Mouse (Mus musculus): ENCODE data around the gene Olfr10. TPM values are rescaled to one million over a fixed set of nuclear protein-coding genes. Genes with fewer than 3 reads are reported as not detected.
"Not testable (repeated sequence)": the region's sequence is repeated elsewhere in the genome, so short reads cannot be mapped to it uniquely, and the experiment has no call there.

Olfr10 gene
- polyA plus RNA-seq, 1 experiment, result not detected

DNA sequence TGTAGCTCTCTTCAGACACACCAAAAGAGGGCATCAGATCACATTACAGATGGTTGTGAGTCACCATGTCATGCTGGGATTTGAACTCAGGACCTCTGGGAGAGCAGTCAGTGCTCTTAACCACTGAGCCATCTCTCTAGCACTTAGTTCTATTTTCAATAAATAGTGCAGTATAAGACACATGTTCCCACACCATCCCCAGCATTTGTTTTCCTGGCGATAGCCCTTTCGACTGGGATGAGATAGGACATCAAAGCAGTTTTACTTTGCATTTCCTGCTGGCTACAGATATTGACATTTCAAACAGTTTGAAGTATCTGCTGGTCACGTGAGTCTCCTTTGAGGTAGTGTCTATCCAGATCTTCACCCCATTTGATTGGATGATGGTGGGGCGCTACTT, 34.2 kb upstream of the Olfr10 start:
- H3K27ac ChIP-seq (ENCODE audit: control insufficient read depth, insufficient read depth, low read depth, low read length), result no peak overlapping the region
- H3K36me3 ChIP-seq (ENCODE audit: control insufficient read depth, insufficient read depth, low read length), result no peaks in the 10 kb centered on the region
- TF ChIP-seq CTCF (IDR thresholded peaks at IDR 0.05; ENCODE audit: control insufficient read depth, insufficient read depth, insufficient replicate concordance, low read depth, low read length) (no peak), POLR2A (IDR thresholded peaks at IDR 0.05; ENCODE audit: control insufficient read depth, low read depth, low read length) (no peak)
- H3K27me3 ChIP-seq (ENCODE audit: control insufficient read depth, insufficient read depth, low read length), result no peaks in the 10 kb centered on the region
- H3K4me1 ChIP-seq (ENCODE audit: control insufficient read depth, insufficient read depth, low read length), result peaks cover 2% of the 10 kb centered on the region; the same call in 1 of the 2 replicates
- no peak overlapping the region for H3K4me3 ChIP-seq (ENCODE audit: control insufficient read depth, low read depth, low read length)

DNA sequence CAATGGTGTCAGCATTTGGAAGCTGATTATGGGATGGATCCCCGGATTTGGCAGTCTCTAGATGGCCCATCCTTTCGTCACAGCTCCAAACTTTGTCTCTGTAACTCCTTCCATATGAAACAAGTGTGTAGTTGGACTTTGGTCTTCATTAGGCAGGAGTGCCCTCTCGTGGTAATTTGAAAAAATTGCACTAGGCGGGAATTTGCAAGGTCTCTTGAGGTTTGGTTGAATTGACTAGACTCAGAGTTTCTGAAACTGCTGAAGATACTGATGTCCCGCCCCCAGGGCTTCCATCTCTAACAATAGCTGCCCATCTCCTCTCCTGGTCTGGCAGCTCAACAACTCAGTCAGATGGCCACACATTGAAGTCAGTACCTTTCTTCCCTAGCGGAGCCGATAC, 33.2 kb upstream of the Olfr10 start:
- H3K27me3 ChIP-seq (ENCODE audit: control insufficient read depth, insufficient read depth, low read length), result no peaks in the 10 kb centered on the region
- TF ChIP-seq POLR2A (IDR thresholded peaks at IDR 0.05; ENCODE audit: control insufficient read depth, low read depth, low read length) (no peak), CTCF (IDR thresholded peaks at IDR 0.05; ENCODE audit: control insufficient read depth, insufficient read depth, insufficient replicate concordance, low read depth, low read length) (no peak)
- no peak overlapping the region for H3K27ac ChIP-seq (ENCODE audit: control insufficient read depth, insufficient read depth, low read depth, low read length)

DNA sequence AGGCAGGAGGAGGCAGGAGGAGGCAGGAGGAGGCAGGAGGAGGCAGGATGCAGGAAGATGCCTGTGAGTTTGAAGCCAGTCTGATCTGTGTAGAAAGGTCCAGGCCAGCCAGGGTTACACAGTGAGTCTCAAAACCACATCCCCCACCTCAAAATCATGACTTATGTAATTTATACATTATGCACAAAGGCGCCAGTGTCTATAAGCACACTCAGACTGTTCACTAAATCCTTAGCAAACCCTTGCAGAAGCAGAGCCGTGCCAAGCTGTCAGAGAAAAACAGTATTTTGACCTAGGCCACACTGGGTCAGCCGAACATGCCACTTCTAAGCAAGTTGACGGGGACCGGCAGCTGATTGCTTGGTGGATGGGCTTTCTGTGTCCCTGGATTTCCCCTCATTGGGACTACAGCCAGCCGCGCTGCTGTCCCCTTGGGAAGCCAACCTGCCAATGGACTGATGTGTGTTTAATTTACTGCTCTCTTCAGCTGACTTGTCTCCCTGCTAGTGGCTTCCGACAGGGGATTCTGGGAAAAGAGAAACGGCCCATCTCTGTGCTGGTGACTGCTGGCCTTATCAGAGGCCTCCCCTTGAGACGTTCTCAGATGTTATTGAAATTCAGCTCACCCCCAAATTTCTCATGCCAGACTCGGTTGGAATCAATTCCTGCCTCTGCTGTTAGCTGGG, 30.6 kb upstream of the Olfr10 start:
- H3K36me3 ChIP-seq (ENCODE audit: control insufficient read depth, insufficient read depth, low read length), result no peaks in the 10 kb centered on the region
- H3K27me3 ChIP-seq (ENCODE audit: control insufficient read depth, insufficient read depth, low read length), result no peaks in the 10 kb centered on the region
- no peak overlapping the region for H3K27ac ChIP-seq (ENCODE audit: control insufficient read depth, insufficient read depth, low read depth, low read length)
- no peaks in the 10 kb centered on the region for H3K4me1 ChIP-seq (ENCODE audit: control insufficient read depth, insufficient read depth, low read length)
- no peak overlapping the region for H3K4me3 ChIP-seq (ENCODE audit: control insufficient read depth, low read depth, low read length)
- TF ChIP-seq CTCF (IDR thresholded peaks at IDR 0.05; ENCODE audit: control insufficient read depth, insufficient read depth, insufficient replicate concordance, low read depth, low read length), result no peak
- TF ChIP-seq POLR2A (IDR thresholded peaks at IDR 0.05; ENCODE audit: control insufficient read depth, low read depth, low read length), result no peak

More for the DNA sequence above, 33.2 kb upstream of the Olfr10 start:
- H3K36me3 ChIP-seq (ENCODE audit: control insufficient read depth, insufficient read depth, low read length), result no peaks in the 10 kb centered on the region
- 0 out of 2 replicates have a peak, but pooled peaks cover 2% of the 10 kb centered on the region for H3K4me1 ChIP-seq (ENCODE audit: control insufficient read depth, insufficient read depth, low read length)
- no peak overlapping the region for H3K4me3 ChIP-seq (ENCODE audit: control insufficient read depth, low read depth, low read length)

DNA sequence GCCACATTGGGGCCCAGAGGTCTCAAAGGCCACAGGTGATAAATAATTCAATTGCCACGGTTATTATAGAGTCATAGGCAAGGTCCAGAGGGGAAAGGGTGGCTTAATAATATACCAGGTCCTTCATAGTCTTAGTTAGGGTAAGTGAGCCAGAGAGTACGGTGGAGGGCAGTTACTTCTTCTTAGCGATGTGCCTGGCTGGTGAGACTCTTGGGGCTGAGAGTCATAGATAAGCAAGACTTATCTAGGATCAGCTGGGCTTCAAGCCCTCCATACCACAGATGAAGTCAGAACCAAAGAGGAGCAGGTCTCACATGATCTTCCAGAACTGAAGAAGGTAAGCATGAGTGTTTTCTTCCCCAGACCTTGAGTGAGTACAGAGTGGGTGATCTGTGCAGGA, 26.3 kb upstream of the Olfr10 start, which contains the start of gene Olfr1393:
Gene Olfr1393, plus strand, starts transcription at position 83 of the 400 bp plus-strand sequence.
- TF ChIP-seq CTCF (IDR thresholded peaks at IDR 0.05; ENCODE audit: control insufficient read depth, insufficient read depth, insufficient replicate concordance, low read depth, low read length) (no peak), POLR2A (IDR thresholded peaks at IDR 0.05; ENCODE audit: control insufficient read depth, low read depth, low read length) (no peak)
- H3K4me3 ChIP-seq (ENCODE audit: control insufficient read depth, low read depth, low read length), result no peak within 1 kb of the TSS
- no peaks in the 10 kb centered on the region for H3K36me3 ChIP-seq (ENCODE audit: control insufficient read depth, insufficient read depth, low read length)
- no peaks in the 10 kb centered on the region for H3K27me3 ChIP-seq (ENCODE audit: control insufficient read depth, insufficient read depth, low read length)
- H3K4me1 ChIP-seq (ENCODE audit: control insufficient read depth, insufficient read depth, low read length), result no peaks in the 10 kb centered on the region
- H3K27ac ChIP-seq (ENCODE audit: control insufficient read depth, insufficient read depth, low read depth, low read length), result no peak within 1 kb of the TSS

GRCm38 (mm10) chr11:49284982-49285381, 19.6 kb upstream of the Olfr10 start, which contains the start of gene Olfr1392:
Gene Olfr1392 (plus strand): TSS chr11:49285282.
- H3K27me3 ChIP-seq (ENCODE audit: control insufficient read depth, insufficient read depth, low read length); H3K27ac ChIP-seq (ENCODE audit: control insufficient read depth, insufficient read depth, low read depth, low read length); H3K4me1 ChIP-seq (ENCODE audit: control insufficient read depth, insufficient read depth, low read length); H3K4me3 ChIP-seq (ENCODE audit: control insufficient read depth, low read depth, low read length); H3K36me3 ChIP-seq (ENCODE audit: control insufficient read depth, insufficient read depth, low read length): not testable (repeated sequence)

DNA sequence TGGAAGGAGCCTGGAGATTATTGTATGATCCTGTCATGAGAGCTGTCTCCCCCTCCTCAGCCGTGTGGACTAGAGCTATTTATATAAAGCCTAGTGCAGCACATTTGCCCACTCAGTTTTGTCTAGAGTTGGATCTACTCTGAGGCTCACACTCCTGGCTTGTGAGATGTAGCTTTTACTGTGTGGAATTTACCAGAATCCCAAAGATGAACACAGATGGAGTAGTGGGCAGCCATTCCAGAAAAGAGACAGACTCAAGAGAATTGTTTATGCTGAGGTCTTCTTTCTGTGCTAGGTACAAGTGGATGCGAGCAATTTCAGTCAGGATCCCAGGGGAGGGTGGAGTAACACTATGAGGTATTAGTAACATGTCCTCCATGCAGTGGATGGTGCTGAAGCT, 17.3 kb upstream of the Olfr10 start:
- H3K27me3 ChIP-seq (ENCODE audit: control insufficient read depth, insufficient read depth, low read length), result no peaks in the 10 kb centered on the region
- H3K36me3 ChIP-seq (ENCODE audit: control insufficient read depth, insufficient read depth, low read length), result no peaks in the 10 kb centered on the region
- no peak overlapping the region for H3K27ac ChIP-seq (ENCODE audit: control insufficient read depth, insufficient read depth, low read depth, low read length)
- TF ChIP-seq CTCF (IDR thresholded peaks at IDR 0.05; ENCODE audit: control insufficient read depth, insufficient read depth, insufficient replicate concordance, low read depth, low read length) (no peak), POLR2A (IDR thresholded peaks at IDR 0.05; ENCODE audit: control insufficient read depth, low read depth, low read length) (no peak)
- H3K4me1 ChIP-seq (ENCODE audit: control insufficient read depth, insufficient read depth, low read length), result no peaks in the 10 kb centered on the region
- no peak overlapping the region for H3K4me3 ChIP-seq (ENCODE audit: control insufficient read depth, low read depth, low read length)

GRCm38 (mm10) chr11:49292777-49293176, 11.8 kb upstream of the Olfr10 start:
- no peaks in the 10 kb centered on the region for H3K27me3 ChIP-seq (ENCODE audit: control insufficient read depth, insufficient read depth, low read length)
- no peaks in the 10 kb centered on the region for H3K36me3 ChIP-seq (ENCODE audit: control insufficient read depth, insufficient read depth, low read length)
- H3K4me1 ChIP-seq (ENCODE audit: control insufficient read depth, insufficient read depth, low read length), result no peaks in the 10 kb centered on the region
- H3K27ac ChIP-seq (ENCODE audit: control insufficient read depth, insufficient read depth, low read depth, low read length), result no peak overlapping the region
- TF ChIP-seq POLR2A (IDR thresholded peaks at IDR 0.05; ENCODE audit: control insufficient read depth, low read depth, low read length) (no peak), CTCF (IDR thresholded peaks at IDR 0.05; ENCODE audit: control insufficient read depth, insufficient read depth, insufficient replicate concordance, low read depth, low read length) (no peak)
- H3K4me3 ChIP-seq (ENCODE audit: control insufficient read depth, low read depth, low read length), result no peak overlapping the region

DNA sequence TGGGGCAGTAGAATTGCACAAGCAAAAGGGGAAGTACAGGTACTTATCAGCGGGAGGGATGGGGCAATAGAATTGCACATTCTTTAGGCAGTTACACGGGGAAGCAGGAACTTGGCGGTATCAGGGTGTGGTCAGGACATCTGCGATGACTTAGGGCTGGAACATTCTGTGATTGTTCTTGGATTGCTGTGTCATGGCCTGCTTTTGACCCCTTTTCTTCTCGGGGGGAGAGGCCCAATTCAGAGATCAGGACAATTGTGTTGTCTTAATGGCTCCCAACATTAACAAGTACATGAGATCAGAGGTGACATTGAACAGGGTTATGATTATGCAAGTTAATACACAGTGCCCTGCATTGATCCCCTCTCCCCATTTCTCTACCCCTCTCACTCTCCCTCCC, 4.0 kb downstream of the Olfr10 start:
- not testable (repeated sequence) for H3K4me1 ChIP-seq (ENCODE audit: control insufficient read depth, insufficient read depth, low read length)

More for the DNA sequence above, 4.0 kb downstream of the Olfr10 start:
- H3K27me3 ChIP-seq (ENCODE audit: control insufficient read depth, insufficient read depth, low read length); H3K36me3 ChIP-seq (ENCODE audit: control insufficient read depth, insufficient read depth, low read length); H3K27ac ChIP-seq (ENCODE audit: control insufficient read depth, insufficient read depth, low read depth, low read length); H3K4me3 ChIP-seq (ENCODE audit: control insufficient read depth, low read depth, low read length): not testable (repeated sequence)
